Mouse (Mus musculus) thymus, adult 2 months (tissue): ENCODE measurements around the gene Fam160b1.

Source experiments
- CTCF ChIP-seq: fragments of 200-500 bp; IDR thresholded peaks from 2 replicates; pipeline ENCODE4 v1.5.1; 2012; ENCODE audit warnings: mild to moderate bottlenecking, control low read depth, low read length, moderate library complexity, borderline replicate concordance; ENCODE audit not compliant: control insufficient read depth, poor library complexity, insufficient read depth; ENCODE audit errors: extremely low read depth
- POLR2A ChIP-seq: fragments of 200-500 bp; IDR thresholded peaks from 2 replicates; pipeline ENCODE4 v1.6.1; 2012; ENCODE audit warnings: mild to moderate bottlenecking, low read length, control low read depth, moderate library complexity; ENCODE audit not compliant: control insufficient read depth, poor library complexity, insufficient read depth; ENCODE audit errors: extremely low read depth

DNA sequence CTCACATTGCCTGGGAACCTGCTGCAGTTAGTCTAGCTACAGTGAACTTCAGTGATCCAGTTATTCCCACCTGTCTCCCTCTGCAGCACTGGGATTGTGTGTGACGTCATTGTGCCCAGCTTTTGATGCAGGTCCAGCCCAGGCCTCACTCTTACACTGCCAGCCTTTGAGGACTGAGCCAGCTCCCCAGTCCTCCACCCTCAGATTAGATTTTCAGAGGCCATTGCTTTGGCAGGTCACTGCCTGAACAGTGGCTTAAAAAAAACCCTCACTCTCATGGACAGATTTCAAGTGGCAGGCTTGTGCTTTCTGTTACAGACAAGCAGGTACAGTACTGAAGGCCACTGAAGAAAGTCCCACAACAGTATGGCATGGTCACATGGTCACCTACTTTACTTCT lies 15.8 kb upstream of the Fam160b1 start:
- no peak for TF ChIP-seq POLR2A
- TF ChIP-seq CTCF, result no peak
